Mouse (Mus musculus): ENCODE data around the gene Uvrag. TPM values are rescaled to one million over a fixed set of nuclear protein-coding genes. Genes with fewer than 3 reads are reported as not detected.

The Uvrag gene
- total and polyA plus RNA-seq, 3 experiments, result 5.9 to 22.1 (median 21.0) TPM

DNA sequence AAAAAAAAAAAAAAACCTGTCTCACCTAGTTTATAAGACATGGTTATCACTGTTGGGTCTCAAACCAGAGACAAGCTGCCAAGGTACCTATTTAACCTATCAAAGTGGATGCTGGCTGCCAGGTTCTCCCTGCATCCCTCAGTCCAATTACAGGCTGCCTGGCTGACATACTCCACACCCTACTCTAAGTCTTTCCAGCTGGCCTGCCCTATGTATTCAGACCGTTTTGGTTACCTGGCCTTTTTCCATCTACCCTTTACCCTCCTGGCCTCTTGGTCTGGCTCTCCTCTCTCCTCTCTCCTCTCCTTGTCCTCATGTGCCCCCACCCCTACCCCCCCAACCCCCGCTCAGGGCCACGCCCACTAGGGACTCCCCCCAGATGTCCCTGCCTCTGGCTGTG lies 24.2 kb downstream of the Uvrag start:
- WGBS, result 60% methylated on average over 3 of the region's 3 CpGs
- Histone ChIP-seq H3K27ac (no peak overlapping the region), H3K79me2 (replicated peaks; ENCODE audit: control insufficient read depth, insufficient read depth, low read length) (peaks cover 2% of the 10 kb centered on the region; the same call in 1 of the 2 replicates), H3K4me3 (no peak overlapping the region), H3K27me3 (ENCODE audit: control insufficient read depth, insufficient read depth, low read length) (no peaks in the 10 kb centered on the region), H3K36me3 (ENCODE audit: control insufficient read depth, insufficient read depth, low read length) (peaks cover 2% of the 10 kb centered on the region; the same call in 1 of the 2 replicates), H3K4me1 (ENCODE audit: control insufficient read depth, insufficient read depth, low read length) (peaks cover 13% of the 10 kb centered on the region), H3K9ac (ENCODE audit: low read depth, low read length) (no peak overlapping the region)
- TF ChIP-seq CTCF (IDR thresholded peaks at IDR 0.05) (no peak), EP300 (IDR thresholded peaks at IDR 0.05; ENCODE audit: insufficient read depth, low read depth, low read length) (no peak), POLR2A (IDR thresholded peaks at IDR 0.05; ENCODE audit: insufficient read depth, low read depth, low read length) (no peak)
- intact Hi-C loops (cut with DNase I), result no loop called here
- DNase-seq, result no peak

DNA sequence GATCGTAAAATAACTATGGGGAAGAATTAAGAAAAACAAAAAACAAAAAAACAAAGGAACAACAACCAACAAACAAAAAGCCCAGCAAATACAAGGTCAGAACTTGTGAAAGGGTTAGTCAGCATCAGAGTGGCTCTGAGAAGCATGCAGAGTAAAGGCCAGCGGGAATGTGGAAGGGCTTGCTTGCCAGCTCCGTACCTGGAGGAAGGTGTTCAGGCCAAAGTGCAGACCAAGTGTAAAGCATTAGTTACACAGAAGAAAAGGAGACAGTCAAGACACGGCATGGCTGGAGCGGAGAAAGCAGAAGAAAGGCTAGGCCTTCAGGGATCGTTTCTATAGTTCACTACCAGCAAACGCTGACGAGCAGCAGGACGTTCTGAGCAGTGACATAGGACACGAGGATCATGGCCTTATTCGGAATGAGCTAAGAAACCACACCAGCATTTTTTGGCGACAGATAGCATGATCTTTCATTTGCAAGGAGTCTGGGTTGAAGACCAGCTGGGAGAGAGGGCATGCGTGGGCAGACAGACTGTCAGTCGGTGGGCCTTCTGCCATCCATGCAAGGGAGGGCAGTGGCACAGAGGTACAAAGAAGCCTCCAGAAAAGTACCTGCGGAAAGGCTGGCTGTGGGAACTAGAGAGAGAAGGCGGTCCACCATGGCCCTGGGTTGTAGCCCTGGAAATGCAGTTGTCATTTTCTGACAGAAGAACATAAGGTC lies 26.8 kb downstream of the Uvrag start:
- TF ChIP-seq CTCF (IDR thresholded peaks at IDR 0.05), result no peak
- no peak for TF ChIP-seq POLR2A (IDR thresholded peaks at IDR 0.05; ENCODE audit: insufficient read depth, low read depth, low read length)
- TF ChIP-seq EP300 (IDR thresholded peaks at IDR 0.05; ENCODE audit: insufficient read depth, low read depth, low read length), result no peak

DNA sequence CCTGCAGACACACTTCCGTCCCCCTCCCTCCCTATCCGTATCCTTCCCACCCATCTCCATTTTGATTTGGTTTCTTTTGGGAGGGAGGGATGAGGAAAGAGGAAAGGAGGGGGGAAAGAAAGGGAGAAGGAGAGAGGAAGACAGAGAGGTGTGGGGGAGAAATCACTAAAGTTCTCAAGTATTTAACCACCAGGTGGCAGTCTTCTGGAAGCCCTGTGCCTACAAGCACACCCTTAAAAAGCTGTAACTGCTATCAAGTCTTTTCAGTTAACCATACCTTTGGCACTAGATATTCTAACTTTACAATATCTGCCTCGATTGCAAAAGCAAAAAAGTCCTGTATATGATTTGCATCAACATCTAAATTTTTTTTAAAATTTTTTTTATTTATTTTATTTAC lies 33.4 kb downstream of the Uvrag start:
- Histone ChIP-seq H3K4me1 (ENCODE audit: control insufficient read depth, insufficient read depth, low read length) (peaks cover 4% of the 10 kb centered on the region; the same call in 1 of the 2 replicates), H3K36me3 (ENCODE audit: control insufficient read depth, insufficient read depth, low read length) (no peaks in the 10 kb centered on the region), H3K79me2 (replicated peaks; ENCODE audit: control insufficient read depth, insufficient read depth, low read length) (0 out of 2 replicates have a peak, but pooled peaks cover 1% of the 10 kb centered on the region), H3K27ac (no peak overlapping the region), H3K4me3 (no peak overlapping the region), H3K9ac (ENCODE audit: low read depth, low read length) (no peak overlapping the region), H3K27me3 (ENCODE audit: control insufficient read depth, insufficient read depth, low read length) (no peaks in the 10 kb centered on the region)
- DNase-seq, result no peak
- WGBS, result 54% methylated on average over 3 of the region's 3 CpGs
- TF ChIP-seq CTCF (IDR thresholded peaks at IDR 0.05) (peak; percentile 82), EP300 (IDR thresholded peaks at IDR 0.05; ENCODE audit: insufficient read depth, low read depth, low read length) (no peak)
- intact Hi-C loops (cut with DNase I), result loop anchor here (1.0 to 5.0 kb wide), 2 partner anchors 44 to 145 kb away; no protein-coding TSS in a partner anchor

More for the DNA sequence above, 26.8 kb downstream of the Uvrag start:
- H3K27me3 ChIP-seq (ENCODE audit: control insufficient read depth, insufficient read depth, low read length), result no peaks in the 10 kb centered on the region
- no peak overlapping the region for H3K4me3 ChIP-seq
- 82% methylated on average over 16 of the region's 16 CpGs for WGBS
- no peak for DNase-seq
- intact Hi-C loops (cut with DNase I), result no loop called here
- peaks cover 6% of the 10 kb centered on the region for H3K4me1 ChIP-seq (ENCODE audit: control insufficient read depth, insufficient read depth, low read length)
- no peak overlapping the region for H3K9ac ChIP-seq (ENCODE audit: low read depth, low read length)
- H3K27ac ChIP-seq, result no peak overlapping the region
- peaks cover 2% of the 10 kb centered on the region; the same call in 1 of the 2 replicates for H3K79me2 ChIP-seq (replicated peaks; ENCODE audit: control insufficient read depth, insufficient read depth, low read length)
- H3K36me3 ChIP-seq (ENCODE audit: control insufficient read depth, insufficient read depth, low read length), result no peaks in the 10 kb centered on the region; the same call in 1 of the 2 replicates

DNA sequence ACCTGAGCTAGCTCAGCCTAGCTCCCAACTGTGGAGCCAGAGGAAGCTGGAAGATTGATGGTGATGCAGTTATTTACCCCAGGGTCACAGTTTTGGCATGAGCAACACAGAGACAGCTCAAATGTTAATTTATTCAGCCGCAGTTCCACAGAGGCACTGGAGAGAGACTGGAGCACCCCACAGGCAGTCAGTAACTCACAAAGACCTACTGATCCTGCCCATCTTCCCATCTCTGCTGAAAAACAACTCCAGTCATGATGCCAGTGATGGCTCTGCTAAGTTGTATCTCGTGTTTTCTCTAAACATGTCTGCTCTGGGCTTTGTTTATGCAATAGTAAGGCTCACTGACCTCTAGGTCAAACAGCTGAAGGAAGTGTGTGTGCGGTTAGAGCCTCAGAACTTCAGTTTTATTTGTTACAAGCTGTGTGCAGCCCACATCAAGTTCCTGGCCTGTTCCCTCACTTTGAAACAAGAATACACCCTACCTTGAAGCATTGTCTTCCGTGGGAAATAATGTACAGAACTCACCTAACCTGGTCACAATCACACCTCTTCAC lies 34.1 kb downstream of the Uvrag start:
- Histone ChIP-seq H3K79me2 (replicated peaks; ENCODE audit: control insufficient read depth, insufficient read depth, low read length) (0 out of 2 replicates have a peak, but pooled peaks cover 1% of the 10 kb centered on the region), H3K36me3 (ENCODE audit: control insufficient read depth, insufficient read depth, low read length) (no peaks in the 10 kb centered on the region), H3K9ac (ENCODE audit: low read depth, low read length) (peak overlapping the region; percentile 30; the same call in 1 of the 2 replicates), H3K27ac (no peak overlapping the region), H3K4me1 (ENCODE audit: control insufficient read depth, insufficient read depth, low read length) (peaks cover 6% of the 10 kb centered on the region; the same call in 1 of the 2 replicates), H3K4me3 (no peak overlapping the region), H3K27me3 (ENCODE audit: control insufficient read depth, insufficient read depth, low read length) (no peaks in the 10 kb centered on the region)
- intact Hi-C loops (cut with DNase I), result loop anchor here (1.0 to 5.0 kb wide), 2 partner anchors 45 to 146 kb away; no protein-coding TSS in a partner anchor
- TF ChIP-seq CTCF (IDR thresholded peaks at IDR 0.05), result no peak
- no peak for DNase-seq
- 74% methylated on average over 4 of the region's 4 CpGs for WGBS

DNA sequence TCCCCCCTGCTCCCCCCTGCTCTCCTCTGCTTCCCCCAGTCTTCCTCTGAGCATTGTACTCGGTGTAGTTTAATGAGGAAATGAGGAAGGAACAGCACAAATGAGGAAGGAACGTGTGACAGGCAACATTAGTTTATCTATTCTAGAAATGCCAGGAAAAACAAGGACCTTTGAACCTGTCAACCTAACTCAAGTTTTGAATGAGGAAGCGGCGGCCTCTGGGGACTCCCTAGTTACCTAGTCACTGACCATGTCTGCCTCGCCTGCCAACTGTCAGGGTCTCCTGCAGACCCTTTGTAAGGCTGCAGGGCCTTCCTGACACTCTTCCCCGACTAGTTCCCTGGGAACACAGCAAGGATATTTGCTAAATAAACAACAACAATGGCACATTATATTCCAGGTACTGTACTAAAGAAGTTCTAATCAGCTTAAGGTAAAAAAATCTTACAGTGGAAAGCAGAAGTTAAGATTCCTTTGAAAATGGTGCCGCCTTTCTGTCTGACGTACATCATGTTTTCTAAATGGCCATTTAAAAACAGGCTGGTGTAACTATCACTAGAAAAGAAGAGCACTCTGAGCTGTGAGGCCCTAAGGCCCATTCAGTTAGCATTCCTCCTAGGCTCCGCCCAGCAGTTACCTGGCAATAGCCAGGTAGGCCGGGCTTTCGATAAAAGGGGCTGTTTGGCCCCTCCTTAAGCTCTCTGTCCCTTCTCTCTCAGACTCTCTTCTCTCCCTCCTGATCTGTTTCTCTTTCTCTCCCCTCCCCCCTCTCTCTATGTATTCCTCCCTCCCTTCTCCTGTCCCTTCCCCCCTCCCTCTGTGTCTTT lies 39.0 kb downstream of the Uvrag start:
- TF ChIP-seq EP300 (IDR thresholded peaks at IDR 0.05; ENCODE audit: insufficient read depth, low read depth, low read length) (no peak), CTCF (IDR thresholded peaks at IDR 0.05) (no peak), POLR2A (IDR thresholded peaks at IDR 0.05; ENCODE audit: insufficient read depth, low read depth, low read length) (no peak)
- H3K27ac ChIP-seq, result no peak overlapping the region
- H3K4me1 ChIP-seq (ENCODE audit: control insufficient read depth, insufficient read depth, low read length), result peaks cover 6% of the 10 kb centered on the region; the same call in 1 of the 2 replicates
- H3K79me2 ChIP-seq (replicated peaks; ENCODE audit: control insufficient read depth, insufficient read depth, low read length), result 0 out of 2 replicates have a peak, but pooled peaks cover 1% of the 10 kb centered on the region
- intact Hi-C loops (cut with DNase I), result no loop called here
- no peaks in the 10 kb centered on the region for H3K36me3 ChIP-seq (ENCODE audit: control insufficient read depth, insufficient read depth, low read length)
- DNase-seq, result no peak
- no peak overlapping the region for H3K4me3 ChIP-seq
- WGBS, result 57% methylated on average over 11 of the region's 11 CpGs
- H3K27me3 ChIP-seq (ENCODE audit: control insufficient read depth, insufficient read depth, low read length), result no peaks in the 10 kb centered on the region
- no peak overlapping the region for H3K9ac ChIP-seq (ENCODE audit: low read depth, low read length)

Data from heart, adult 2 months (tissue).